Mouse (Mus musculus) myocyte (in vitro differentiated cells): ENCODE data around the gene Kif27.

Experiments
- CEBPB ChIP-seq: IDR thresholded peaks from 2 replicates; pipeline ENCODE4 v1.6.1; 2011; ENCODE audit warnings: mild to moderate bottlenecking, moderate library complexity; ENCODE audit not compliant: poor library complexity, insufficient read depth, severe bottlenecking
- MAX ChIP-seq: IDR thresholded peaks from one replicate; pipeline ENCODE4 v1.6.1; 2011; ENCODE audit warnings: low read depth, mild to moderate bottlenecking, control low read depth
- MYOD1 ChIP-seq, 3 experiments: IDR thresholded peaks; one replicate each; pipeline ENCODE4 v1.6.1; 2011; ENCODE audit warnings: control low read depth in 2 of 3, low read depth in 2 of 3, mild to moderate bottlenecking in 2 of 3, moderate library complexity in 1 of 3; ENCODE audit not compliant: insufficient read length in 2 of 3, control insufficient read depth in 1 of 3
- MYOG ChIP-seq, 3 experiments: IDR thresholded peaks; one replicate each; pipeline ENCODE4 v1.6.1; 2011; ENCODE audit warnings: control low read depth in 2 of 3, low read depth in 2 of 3, mild to moderate bottlenecking in 2 of 3; ENCODE audit not compliant: insufficient read length in 2 of 3, control insufficient read depth in 1 of 3, insufficient read depth in 1 of 3
- POLR2A ChIP-seq: IDR thresholded peaks from one replicate; pipeline ENCODE4 v1.6.1; 2011; ENCODE audit warnings: low read depth, mild to moderate bottlenecking, control low read depth, moderate library complexity; ENCODE audit not compliant: insufficient read length
- POLR2AphosphoS2 ChIP-seq: IDR thresholded peaks from one replicate; pipeline ENCODE4 v1.6.1; 2011; ENCODE audit warnings: low read depth, control low read depth; ENCODE audit not compliant: insufficient read length
- TCF12 ChIP-seq: IDR thresholded peaks from one replicate; pipeline ENCODE4 v1.6.1; 2011; ENCODE audit warnings: mild to moderate bottlenecking, control low read depth; ENCODE audit not compliant: poor library complexity, insufficient read depth, severe bottlenecking
- USF1 ChIP-seq: IDR thresholded peaks from one replicate; pipeline ENCODE4 v1.6.1; 2011; ENCODE audit warnings: low read depth, mild to moderate bottlenecking, control low read depth, moderate library complexity

DNA sequence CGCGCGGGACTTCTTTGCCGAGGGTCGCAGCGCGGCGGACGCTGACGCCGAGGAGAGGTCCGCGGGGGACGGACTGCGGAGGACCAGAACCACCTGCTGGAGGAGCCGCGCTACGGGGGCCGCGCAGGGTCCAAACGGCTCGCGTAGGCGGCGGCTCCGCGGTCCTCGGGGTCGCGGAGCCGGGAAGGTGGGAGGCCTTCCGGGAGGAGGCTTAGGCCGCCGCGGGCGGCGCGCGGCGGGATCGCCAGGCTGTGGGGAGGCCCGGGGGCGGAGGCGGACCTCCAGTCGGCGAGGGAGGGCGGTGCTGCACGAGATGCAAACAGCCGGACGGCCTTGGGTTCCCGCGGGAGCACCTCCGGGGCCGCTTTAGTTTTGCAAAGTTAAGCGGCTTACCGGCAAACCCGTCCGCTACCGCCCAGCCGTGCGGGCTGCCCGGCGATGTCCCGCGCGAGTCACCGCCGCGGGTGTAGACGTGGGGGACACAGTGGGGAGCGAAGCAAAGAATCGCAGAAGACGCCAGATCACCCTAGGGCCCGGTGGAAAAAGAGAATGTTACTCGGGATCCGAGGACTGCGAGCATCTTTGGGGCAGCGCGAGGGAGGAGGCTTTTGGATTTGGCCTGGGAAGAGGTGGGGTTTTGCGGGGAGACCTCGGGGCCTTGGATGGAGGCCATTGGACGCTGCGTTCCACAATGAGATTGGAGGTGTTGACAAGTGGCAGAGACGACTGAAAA is 84.5 kb downstream of the Kif27 start:
- TF ChIP-seq MYOD1 (IDR thresholded peaks at IDR 0.05; ENCODE audit: control insufficient read depth in 1 of 3, insufficient read length in 2 of 3, low read depth in 2 of 3) = peak in 1 of 3 experiments; percentile 18
- TF ChIP-seq POLR2A = peak; percentile 16
- TF ChIP-seq CEBPB = no peak
- TF ChIP-seq MYOG (IDR thresholded peaks at IDR 0.05; ENCODE audit: control insufficient read depth in 1 of 3, insufficient read depth in 1 of 3, insufficient read length in 2 of 3, low read depth in 2 of 3) = peak in 1 of 3 experiments; percentile 12
- no peak for TF ChIP-seq TCF12
- no peak for TF ChIP-seq MAX
- TF ChIP-seq USF1 = no peak
- TF ChIP-seq POLR2AphosphoS2 = no peak
